Mouse (Mus musculus) bone marrow macrophage, adult 2 months (primary cell): ENCODE data around the gene Zfp988. TPM values are rescaled to one million over a fixed set of nuclear protein-coding genes. Genes with fewer than 3 reads are reported as not detected.
"Not testable (repeated sequence)": the region's sequence is repeated elsewhere in the genome, so short reads cannot be mapped to it uniquely, and the experiment has no call there.

Source experiments
- H3K27ac ChIP-seq: 2 replicates; pipeline ENCODE4 v1.5.1; 2012; ENCODE audit warnings: low read depth, low read length; ENCODE audit not compliant: insufficient read depth
- H3K4me1 ChIP-seq: 2 replicates; pipeline ENCODE4 v1.6.1; 2012; ENCODE audit warnings: low read length; ENCODE audit not compliant: control insufficient read depth, insufficient read depth
- H3K4me3 ChIP-seq: 2 replicates; pipeline ENCODE4 v1.5.1; 2012; ENCODE audit warnings: mild to moderate bottlenecking, low read length, moderate library complexity; ENCODE audit not compliant: insufficient read depth
- polyA plus RNA-seq: library from polyadenylated mRNA; stranded (reverse); fragments of >200 nt; gene quantifications from 2 replicates; pipeline ENCODE4 v1.2.4, GENCODE M21; 2012; ENCODE audit not compliant: missing spikeins, insufficient read depth, insufficient read length

Gene Zfp988
- polyA plus RNA-seq: not detected in 2 replicates

- not testable (repeated sequence) for H3K4me3 ChIP-seq, H3K27ac ChIP-seq, H3K4me1 ChIP-seq
Observed at GRCm38 (mm10) chr4:147305436-147305835, at the start of gene Zfp988. Gene Zfp988 (plus strand): TSS chr4:147305674.

DNA sequence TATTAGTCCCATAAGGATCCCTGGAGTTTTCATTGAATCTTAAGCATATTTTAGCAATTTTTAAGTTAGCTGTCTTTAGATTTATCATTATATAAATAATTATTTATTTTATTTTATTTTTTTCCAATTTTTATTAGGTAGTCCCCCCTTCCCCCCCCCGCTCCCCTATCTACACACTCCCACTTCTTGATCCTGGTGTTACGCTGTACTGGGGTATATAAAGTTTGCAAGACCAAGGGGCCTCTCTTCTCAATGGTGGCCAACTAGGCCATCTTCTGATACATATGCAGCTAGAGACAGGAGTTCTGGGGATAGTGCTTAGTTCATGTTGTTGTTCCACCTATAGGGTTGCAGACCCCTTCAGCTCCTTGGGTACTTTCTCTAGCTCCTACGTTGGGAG lies 42.8 kb upstream of the Zfp988 start:
- H3K4me3 ChIP-seq, H3K4me1 ChIP-seq, H3K27ac ChIP-seq: not testable (repeated sequence)

GRCm38 (mm10) chr4:147267302-147267701 lies 38.2 kb upstream of the Zfp988 start:
- H3K27ac ChIP-seq, H3K4me3 ChIP-seq, H3K4me1 ChIP-seq: not testable (repeated sequence)

- H3K27ac ChIP-seq, H3K4me3 ChIP-seq: not testable (repeated sequence)
Observed at GRCm38 (mm10) chr4:147268735-147269134, 36.7 kb upstream of the Zfp988 start.

GRCm38 (mm10) chr4:147270026-147270425 lies 35.4 kb upstream of the Zfp988 start:
- H3K4me1 ChIP-seq, H3K4me3 ChIP-seq, H3K27ac ChIP-seq: not testable (repeated sequence)

More at GRCm38 (mm10) chr4:147268735-147269134, 36.7 kb upstream of the Zfp988 start:
- not testable (repeated sequence) for H3K4me1 ChIP-seq

DNA sequence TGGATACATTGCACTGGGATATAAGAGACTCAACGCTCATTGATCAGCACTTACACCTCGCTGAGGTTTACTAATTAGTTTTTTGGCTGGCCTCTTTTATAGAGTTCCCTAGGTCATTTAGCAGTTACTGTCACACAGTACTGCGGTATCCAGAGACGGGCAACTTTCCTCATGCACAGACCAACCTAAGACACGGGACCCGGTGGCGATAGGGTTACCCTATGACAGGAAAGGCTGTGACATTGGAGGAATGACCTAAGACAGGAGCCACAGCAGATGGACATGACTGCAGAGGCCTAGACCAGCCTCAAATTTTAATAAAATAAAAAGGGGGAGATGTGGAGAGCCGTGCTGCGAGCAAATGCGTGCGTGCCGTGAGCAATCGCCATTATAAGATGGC lies 33.9 kb upstream of the Zfp988 start:
- H3K27ac ChIP-seq, H3K4me3 ChIP-seq, H3K4me1 ChIP-seq: not testable (repeated sequence)

DNA sequence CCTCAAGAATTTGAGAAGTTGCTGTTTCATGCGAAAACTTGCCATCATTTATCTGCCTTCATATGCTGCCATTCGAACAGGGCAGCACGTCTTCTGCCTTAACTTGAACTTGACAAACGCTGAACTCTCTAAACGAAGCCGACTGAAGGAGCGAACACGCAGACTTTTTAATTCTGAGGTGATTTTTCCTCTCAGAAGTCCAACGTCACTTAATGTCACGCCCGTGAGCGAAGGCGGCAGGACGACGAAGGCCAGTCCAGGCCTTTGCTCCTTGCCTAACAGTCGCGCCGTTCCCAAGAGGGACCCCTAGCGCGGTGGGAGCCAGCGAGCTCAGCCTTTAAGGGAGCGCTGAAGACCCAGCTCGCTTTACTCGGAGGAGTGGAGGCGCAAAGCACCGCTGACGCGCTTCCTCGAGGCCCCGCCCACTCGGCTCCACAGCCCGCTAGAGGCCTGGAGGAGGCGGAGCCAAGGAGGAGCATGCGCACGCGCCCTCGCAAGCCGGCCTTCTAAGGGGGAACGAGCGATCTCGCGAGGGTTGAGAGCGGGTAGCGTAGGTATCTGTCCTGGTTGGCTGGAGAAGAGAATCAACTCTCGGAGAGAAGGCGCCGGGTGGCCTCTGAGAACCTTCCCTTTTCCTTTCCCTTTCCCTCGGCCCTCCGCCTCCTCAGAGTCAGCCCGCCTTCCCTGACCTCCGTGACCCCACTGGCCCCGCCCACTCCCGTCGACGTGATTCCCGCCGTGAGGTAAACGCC lies 30.3 kb upstream of the Zfp988 start:
- not testable (repeated sequence) for H3K4me1 ChIP-seq, H3K27ac ChIP-seq, H3K4me3 ChIP-seq

DNA sequence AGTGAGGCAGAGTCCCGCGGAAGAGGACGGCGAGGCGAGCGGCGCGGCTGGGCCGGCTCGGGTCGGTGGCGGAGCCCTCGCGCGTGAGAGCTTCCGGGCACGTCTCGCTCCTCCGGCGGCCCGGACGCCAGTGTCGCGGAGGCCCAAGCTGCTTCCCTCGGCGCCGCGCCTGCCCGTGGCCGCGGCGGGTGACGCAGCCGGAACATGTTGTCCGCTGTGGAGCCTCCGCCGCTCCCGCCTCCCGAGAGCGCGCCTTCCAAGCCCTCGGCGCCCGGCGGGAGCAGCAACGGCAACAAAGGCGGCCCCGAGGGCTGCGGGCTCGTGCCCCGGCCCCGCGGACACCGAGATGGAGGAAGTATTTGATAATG lies 29.7 kb upstream of the Zfp988 start:
- not testable (repeated sequence) for H3K4me3 ChIP-seq, H3K4me1 ChIP-seq, H3K27ac ChIP-seq

GRCm38 (mm10) chr4:147280406-147280805 lies 25.1 kb upstream of the Zfp988 start:
- H3K27ac ChIP-seq, H3K4me1 ChIP-seq, H3K4me3 ChIP-seq: not testable (repeated sequence)

- H3K4me1 ChIP-seq, H3K4me3 ChIP-seq, H3K27ac ChIP-seq: not testable (repeated sequence)
Observed at GRCm38 (mm10) chr4:147298585-147298984, 6.9 kb upstream of the Zfp988 start.

DNA sequence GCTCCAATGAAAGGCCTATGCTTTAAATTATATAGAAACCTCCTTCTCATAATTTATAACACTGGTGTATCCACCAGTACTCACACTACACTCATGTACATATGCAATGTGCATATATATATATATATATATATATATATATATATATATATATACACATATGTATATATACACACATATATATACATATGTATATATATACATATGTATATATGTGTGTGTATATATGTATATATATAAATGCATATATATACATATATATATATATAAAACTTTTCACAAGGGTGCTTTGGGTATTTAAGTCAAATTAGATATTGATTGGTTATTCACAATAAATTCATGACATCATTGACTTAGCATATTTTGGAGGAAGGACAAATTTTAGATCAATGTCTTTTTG lies 3.1 kb upstream of the Zfp988 start:
- not testable (repeated sequence) for H3K4me1 ChIP-seq, H3K27ac ChIP-seq

GRCm38 (mm10) chr4:147335036-147335690 lies 29.7 kb downstream of the Zfp988 start:
- not testable (repeated sequence) for H3K4me3 ChIP-seq, H3K4me1 ChIP-seq, H3K27ac ChIP-seq

More for the DNA sequence above, 3.1 kb upstream of the Zfp988 start:
- H3K4me3 ChIP-seq: not testable (repeated sequence)

DNA sequence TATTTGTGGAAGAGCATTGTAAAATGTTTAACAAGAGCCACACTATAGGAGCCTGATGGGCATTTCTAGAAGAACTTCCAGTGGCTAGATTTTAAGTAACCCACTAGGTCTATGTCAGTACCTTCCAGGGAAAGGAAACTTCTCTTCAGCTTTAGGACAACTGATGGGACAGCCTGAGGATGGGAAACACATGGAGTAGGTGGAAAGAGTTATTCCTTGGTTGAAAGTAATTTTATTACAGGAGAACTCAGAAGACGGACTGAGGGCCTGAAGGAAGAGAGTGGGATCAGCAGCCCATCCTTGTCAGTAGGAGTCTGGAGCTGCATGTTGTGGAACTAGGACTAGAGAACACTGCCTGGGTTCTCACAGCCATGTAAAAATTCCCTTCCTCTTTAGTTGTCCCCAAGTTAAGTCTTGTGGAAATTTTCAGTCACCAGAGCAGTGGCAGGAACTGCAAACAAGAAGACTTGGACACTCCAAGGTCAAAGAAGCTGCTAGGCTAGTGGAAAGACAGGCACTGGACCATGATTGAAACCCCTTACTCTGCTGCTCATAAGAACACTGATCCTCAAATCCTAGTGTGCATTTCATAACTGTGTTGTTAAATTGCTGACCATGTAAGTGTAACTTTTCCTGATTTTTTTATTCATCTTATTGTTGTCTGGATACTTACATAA lies 30.4 kb downstream of the Zfp988 start:
- not testable (repeated sequence) for H3K4me1 ChIP-seq, H3K27ac ChIP-seq, H3K4me3 ChIP-seq

DNA sequence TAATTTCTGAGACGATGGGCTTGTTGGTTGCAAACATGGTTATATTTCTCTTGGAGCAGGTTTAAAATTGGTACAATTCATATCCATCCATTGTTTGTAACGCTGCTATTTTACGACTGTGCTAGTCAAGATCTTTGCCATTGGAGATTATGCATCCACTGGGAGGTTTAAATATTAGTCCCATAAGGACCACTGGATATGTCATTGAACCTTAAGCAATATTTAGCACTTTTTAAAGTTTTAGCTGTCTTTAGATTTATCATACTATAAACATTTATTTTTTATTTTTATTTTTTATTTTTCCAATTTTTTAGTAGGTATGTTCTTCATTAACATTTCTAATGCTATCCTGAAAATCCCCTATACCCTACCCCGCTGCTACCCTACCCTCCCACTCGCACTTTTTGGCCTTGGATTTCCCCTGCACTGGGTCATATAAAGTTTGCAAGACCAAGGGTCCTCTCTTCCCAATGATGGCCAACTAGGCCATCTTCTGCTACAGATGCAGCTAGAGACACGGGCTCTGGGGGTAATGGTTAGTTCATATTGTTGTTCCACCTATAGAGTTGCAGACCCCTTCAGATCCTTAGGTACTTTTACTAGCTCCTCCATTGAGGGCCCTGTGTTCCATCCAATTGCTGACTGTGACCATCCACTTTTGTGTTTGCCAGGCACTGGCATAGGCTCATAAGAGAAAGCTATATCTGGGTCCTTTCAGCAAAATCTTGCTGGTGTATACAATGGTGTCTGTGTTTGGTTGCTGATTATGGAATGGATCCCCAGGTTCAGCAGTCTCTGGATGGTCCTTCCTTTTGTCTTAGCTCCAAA lies 31.1 kb downstream of the Zfp988 start:
- not testable (repeated sequence) for H3K4me3 ChIP-seq, H3K27ac ChIP-seq, H3K4me1 ChIP-seq

DNA sequence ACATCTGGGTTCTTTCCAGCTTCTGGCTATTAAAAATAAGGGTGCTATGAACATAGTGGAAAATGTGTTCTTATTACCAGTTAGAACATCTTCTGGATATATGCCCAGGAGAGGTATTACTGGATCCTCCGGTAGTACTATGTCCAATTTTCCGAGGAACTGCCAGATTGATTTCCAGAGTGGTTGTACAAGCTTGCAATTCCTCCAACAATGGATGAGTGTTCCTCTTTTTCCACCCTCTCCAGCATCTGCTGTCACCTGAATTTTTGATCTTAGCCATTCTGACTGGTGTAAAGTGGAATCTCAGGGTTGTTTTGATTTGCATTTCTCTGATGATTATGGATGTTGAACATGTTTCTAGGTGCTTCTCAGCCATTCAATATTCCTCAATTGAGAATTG lies 32.0 kb downstream of the Zfp988 start:
- not testable (repeated sequence) for H3K27ac ChIP-seq, H3K4me3 ChIP-seq, H3K4me1 ChIP-seq
